Mouse (Mus musculus): ENCODE measurements around the gene Eppin.
"Not testable (repeated sequence)": the region's sequence is repeated elsewhere in the genome, so short reads cannot be mapped to it uniquely, and the experiment has no call there.

Eppin gene

DNA sequence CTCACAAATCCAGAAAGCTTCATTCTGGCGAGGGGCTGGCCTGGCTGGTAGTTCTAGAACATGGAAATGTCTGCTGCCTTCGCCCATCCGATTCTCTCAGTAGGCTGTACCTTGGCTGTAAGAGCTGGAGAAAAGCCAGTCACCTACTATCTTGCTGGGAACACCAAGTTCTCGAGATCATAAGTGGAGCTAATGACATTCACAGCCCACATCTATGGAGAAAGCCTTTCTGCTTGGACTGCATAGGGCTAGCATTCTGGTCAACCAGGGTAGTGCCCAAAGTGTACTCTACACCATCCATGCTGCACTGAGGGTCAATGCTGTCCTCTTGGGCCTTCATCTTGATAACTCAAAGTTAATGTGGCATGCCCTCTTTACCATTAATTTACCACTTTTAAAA is at the start of gene Eppin:
Gene Eppin (minus strand): TSS at position 101 of the 400 bp plus-strand sequence.
- DNase-seq (ENCODE audit: low spot score in 2 of 2): no peak

DNA sequence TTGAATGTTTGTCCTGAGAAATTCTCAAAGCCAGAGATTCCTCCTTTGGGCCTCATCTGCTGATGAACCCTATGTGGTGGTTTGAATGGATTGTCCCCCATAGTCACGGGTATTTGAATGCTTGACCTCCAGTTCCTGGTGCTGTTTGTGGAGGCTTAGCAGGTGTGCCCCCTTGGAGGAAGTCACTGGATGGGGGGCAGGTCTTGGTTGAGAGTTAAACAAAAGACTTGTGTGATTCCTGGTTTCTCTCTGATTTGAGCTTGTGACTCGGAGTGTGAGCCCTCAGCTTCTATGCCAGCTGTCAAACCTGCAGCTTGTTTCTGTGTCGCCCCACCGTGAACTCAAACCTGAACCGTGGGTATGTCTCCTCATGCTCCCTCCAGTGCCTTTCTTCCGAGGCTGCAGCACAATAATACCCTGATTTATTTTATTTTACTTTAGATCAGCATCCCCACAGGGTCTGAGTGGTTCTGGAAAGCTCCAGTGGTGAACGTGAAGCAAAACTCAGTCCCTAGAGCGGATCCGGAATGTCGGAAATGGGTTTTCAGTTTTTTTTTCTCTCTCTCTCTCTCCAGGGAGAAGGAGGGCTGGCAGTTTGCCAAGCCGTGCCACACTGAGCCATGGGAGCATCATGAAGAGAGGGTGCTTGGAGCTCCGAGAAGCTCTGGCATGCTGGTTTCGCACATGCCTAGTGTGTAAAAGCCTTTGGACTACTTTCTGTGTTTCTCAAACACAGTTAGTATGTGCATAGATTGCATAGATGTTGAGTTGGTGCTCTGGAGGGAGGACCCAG is 48.7 kb upstream of the Eppin start:
- no peak for DNase-seq (ENCODE audit: low spot score in 2 of 2)

DNA sequence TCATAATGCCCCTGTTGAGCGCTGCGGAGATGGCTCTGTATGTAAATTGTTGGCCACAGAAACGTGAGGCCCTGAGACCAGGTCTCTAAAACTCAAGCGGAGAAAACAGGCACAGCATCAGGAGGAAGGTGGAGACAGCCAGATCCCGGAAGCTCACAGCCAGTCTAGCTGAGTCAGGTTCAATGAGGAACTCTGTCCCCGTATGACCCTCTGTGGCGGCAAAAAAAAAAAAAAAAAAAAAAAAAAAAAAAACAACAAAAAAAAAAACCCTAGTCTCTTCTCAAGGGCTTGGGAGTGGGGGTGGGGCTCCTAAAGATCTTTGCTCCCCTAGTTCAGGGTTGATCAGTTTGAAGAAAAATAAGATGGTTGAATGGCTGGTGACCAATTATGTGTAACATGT is 47.7 kb upstream of the Eppin start:
- no peak for DNase-seq (ENCODE audit: low spot score in 2 of 2)

DNA sequence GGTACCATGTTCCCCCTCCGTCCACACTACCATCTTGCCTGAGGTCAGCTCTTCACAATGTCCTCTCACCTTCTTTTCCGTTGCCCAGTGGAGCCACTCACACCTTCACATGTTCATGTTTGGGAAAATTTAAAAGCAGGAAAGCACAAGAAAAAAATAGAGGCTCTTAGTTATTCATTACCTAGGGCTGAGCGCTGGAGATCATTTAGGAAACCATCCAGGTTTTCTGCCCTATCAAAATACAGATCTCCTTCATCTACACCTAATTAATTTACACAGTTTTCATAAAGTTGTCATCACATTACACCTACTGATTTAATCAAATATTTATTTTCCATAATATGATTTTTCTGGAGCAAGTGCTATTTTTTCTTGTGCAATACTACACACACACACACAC is 45.3 kb upstream of the Eppin start, which contains the start of gene Wfdc16:
Gene Wfdc16 (minus strand): TSS at position 101 of the 400 bp plus-strand sequence.
- DNase-seq (ENCODE audit: low spot score in 2 of 2): no peak

DNA sequence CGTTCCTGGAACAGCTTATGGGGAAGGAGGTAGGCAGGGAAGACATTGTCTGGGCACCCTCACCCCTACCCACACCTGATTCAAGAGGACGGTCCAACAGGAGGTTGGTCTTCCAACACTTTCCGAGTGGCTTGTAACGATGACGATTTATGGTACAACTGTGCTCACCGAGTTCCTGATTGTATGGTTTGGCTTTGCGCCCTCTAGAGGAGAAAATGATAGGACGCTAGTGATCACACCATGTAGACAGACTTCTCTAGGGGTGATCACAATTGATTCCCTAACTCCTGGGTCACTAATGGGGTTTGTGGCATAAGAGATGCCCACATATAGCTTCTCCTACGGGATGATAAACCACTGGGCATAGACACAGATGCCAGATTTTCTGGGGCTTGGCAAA is 41.9 kb upstream of the Eppin start:
- DNase-seq (ENCODE audit: low spot score in 2 of 2): no peak

DNA sequence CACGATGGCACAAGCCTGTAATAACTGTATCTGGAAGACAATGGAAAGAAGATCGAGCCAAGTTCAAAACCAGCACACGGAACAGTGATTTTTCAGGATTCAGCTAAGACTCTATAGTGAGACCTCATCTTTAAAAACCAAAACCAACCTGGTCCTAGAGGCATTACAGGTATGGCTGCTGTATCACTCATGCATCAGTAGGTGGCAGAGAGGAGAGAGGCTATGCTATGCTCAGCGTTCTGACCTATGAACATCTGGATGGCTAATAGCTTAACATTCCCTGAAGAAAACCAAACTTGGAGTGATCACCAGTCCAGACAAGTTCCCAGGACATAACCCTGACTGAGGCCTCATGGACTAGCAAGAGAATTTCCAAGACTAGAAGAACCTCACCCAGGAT is 28.4 kb upstream of the Eppin start:
- no peak for DNase-seq (ENCODE audit: low spot score in 2 of 2)

DNA sequence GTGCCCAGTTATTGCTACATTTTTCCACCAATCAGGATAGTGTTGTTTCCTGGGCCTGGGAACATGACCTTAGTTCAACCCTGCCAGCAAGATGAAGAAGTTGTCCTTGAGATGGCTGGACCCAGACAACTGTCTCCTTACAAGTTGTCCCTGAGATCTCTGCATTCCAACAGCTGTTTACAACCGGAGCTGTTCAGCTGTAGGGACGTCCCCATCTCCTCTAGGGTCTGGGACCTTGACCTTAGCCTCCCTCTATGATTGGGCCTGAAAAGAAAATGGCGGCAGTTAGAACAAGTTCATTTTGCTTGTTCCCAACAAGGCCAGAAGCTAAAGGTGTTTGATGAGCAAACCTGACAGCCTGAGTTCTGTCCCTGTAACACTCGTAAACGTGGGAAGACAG is 25.7 kb upstream of the Eppin start:
- DNase-seq (ENCODE audit: low spot score in 2 of 2): no peak

DNA sequence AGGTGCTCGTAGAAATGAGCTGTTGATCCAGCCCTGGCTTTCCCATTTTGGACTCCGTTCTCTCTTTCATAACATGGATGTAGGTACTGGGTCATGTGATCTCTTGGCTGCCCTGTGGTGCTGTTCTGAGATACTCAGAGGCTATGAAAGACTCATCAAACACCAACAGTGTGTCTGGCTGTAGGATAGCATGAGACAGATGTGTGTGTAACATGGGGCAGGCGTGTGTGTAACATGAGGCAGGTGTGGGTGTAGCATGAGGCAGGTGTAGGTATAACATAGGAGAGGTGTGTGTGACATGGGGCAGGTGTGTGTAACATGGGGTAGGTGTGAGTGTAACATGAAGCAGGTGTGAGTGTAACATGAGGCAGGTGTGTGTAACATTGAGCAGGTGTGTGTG is 22.0 kb upstream of the Eppin start:
- no peak for DNase-seq (ENCODE audit: low spot score in 2 of 2)

DNA sequence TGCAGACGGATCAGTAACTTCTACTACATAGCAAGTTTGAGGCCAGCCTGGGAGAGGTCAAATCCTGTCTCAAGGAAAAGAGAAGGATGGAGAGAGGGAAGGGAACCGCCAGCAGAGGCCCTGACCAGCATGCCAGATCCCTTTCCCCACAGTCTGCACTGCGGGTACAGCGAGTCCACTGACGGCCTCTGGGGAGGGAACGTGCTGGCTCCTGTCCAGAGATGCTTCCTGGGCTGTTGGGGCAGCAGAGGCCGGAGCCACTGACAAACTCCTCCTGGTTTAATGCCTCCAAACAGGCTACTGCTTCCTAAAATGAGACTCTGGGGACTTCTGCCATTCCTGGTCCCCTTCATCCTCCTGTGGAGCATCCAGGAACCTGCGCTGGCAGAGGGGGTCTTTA is 20.1 kb upstream of the Eppin start, which contains the start of the genes Wfdc6b and Wfdc8:
Gene Wfdc6b (plus strand): TSS at position 52 of the 400 bp plus-strand sequence.
Gene Wfdc8 (minus strand): TSS at position 156 of the 400 bp plus-strand sequence.
- DNase-seq (ENCODE audit: low spot score in 2 of 2): not testable (repeated sequence)

DNA sequence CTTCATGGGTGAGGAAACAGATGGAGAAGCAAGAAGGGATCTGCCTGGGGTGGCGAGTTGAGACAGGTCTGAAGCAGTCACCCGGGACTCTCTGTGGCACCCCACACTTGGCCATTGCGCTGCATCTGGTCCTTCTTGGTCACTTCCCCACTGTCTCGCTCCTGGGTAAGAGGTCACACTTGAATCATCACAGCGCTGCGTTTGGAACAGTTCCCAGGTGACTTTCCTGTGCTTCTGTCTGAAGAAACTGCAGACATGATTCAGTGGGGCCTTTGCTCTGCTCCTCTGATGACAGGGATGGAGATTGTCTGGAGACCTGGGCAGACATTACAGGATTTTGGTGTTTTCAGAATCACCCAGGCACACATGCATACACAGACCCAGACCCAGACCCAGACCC is 15.4 kb upstream of the Eppin start:
- DNase-seq (ENCODE audit: low spot score in 2 of 2): no peak

DNA sequence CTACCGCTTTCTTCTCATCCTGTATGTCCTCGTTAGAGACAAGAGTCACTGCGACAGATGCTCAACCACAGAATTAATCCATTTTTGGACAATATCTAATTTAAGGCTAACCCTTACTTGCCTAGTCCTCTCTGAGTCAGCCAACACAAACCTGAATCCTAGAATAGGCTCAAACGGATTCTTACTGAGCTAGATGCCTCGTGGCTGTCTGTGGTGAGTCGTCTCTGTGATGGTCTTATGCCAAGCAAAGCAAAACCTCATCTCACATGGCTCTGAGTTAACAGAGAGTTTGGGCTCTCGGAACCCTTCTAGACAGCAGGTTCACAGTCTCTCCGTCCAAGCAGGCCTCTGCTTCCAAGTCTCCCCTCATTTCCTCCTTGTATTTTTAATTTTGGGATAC is 11.0 kb upstream of the Eppin start:
- no peak for DNase-seq (ENCODE audit: low spot score in 2 of 2)

DNA sequence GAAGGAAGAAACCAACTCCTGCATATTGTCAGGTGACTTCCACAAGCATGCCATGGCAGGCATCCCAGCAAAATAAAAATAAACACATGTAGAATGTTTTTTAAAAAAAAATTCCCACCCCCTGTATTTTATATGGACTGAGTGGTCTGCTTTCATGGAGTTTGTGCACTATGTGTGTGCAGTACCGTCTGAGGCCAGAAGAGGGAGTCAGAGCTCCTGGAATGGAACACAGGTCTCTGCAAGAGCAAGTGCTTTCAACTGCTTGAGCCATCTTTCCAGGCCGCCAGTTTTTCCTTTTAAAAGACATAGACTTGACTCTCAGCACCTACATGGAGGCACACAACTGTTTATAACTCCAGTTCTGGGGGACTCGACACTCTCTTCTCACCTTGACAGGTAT is 10.1 kb upstream of the Eppin start:
- no peak for DNase-seq (ENCODE audit: low spot score in 2 of 2)

DNA sequence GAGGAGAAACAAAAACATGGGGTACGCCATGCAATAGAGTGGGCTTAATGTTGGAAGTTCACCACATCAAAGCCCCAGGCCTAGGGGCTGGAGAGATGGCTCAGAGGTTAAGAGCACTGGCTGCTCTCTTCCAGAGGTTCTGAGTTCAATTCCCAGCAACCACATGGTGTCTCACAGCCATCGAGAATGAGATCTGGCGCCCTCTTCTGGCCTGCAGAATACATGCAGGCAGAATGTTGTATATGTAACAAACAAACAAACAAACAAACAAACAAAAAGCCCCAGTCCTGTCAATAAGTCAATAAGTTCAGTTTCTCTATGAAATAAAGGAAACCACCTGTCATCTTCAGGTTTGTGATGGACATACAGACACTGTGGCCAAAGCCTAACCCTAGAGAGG is 6.8 kb upstream of the Eppin start:
- no peak for DNase-seq (ENCODE audit: low spot score in 2 of 2)

DNA sequence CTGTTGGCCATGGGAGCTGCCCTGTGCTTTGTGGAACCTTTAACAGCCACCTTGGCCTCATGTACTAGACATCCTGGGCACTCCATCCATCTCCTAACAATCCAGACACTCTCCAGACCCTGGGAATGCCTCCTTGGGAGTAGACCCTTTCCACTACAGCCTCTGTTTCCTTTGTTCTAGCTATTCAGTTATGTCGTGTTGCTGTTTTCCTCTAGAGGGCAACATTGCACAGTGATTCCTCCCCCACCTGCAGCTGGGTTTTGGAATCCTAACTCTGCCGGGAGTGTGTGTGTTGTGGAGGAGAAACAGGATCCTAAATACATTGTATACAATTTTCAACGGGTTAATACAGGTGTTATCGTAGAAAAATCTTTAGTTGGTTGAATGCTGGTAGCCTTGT is 1.4 kb downstream of the Eppin start:
- DNase-seq (ENCODE audit: low spot score in 2 of 2): peak in 1 of 2 experiments; percentile 7

DNA sequence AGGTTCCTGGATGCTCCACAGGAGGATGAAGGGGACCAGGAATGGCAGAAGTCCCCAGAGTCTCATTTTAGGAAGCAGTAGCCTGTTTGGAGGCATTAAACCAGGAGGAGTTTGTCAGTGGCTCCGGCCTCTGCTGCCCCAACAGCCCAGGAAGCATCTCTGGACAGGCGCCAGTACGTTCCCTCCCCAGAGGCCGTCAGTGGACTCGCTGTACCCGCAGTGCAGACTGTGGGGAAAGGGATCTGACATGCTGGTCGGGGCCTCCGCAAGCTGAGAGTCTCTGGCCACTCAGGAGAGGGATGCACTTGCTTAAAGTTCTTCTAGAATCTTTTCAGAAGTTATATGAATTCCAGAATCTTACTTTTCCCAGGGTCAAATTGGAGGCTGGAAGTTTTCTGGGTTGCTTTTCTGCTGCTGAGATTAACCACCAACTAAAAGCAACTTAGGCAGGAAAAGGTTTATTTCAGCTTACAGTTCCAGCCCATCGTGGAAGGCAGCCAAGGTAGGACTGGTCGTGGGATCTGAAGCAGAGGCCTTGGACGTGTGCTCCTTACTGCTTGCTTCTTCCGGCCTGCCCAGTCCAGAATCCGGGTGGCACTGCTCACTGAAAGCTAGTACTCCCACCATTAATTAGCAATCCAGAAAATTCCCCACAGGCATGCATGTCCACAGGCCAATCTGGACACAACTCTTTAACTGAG is 8.2 kb downstream of the Eppin start, which contains the start of gene Wfdc6a:
Gene Wfdc6a (minus strand): TSS at position 423 of the 701 bp plus-strand sequence.
- not testable (repeated sequence) for DNase-seq (ENCODE audit: low spot score in 2 of 2)

DNA sequence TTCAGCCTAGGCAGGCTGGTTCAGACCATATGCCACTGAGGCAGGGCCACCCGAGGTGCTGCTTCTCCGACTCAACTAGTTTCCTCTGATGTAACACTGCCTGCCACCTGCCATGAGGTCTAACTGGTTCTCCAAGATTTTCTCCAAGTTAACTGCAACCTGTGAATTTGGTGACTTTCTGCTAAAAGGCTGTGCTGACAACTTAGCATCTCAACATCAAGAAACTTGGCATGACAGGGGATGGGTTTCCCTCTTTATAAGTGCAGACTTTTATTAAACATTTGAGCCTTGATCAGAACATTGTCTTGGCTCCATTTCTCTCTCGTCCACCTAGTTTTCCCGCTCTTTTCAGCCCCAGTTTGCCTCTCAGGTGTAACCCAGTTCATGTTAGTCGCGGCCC is 20.0 kb downstream of the Eppin start, which contains the start of gene Spint3:
Gene Spint3 (minus strand): TSS at position 101 of the 400 bp plus-strand sequence.
- DNase-seq (ENCODE audit: low spot score in 2 of 2): not testable (repeated sequence)

DNA sequence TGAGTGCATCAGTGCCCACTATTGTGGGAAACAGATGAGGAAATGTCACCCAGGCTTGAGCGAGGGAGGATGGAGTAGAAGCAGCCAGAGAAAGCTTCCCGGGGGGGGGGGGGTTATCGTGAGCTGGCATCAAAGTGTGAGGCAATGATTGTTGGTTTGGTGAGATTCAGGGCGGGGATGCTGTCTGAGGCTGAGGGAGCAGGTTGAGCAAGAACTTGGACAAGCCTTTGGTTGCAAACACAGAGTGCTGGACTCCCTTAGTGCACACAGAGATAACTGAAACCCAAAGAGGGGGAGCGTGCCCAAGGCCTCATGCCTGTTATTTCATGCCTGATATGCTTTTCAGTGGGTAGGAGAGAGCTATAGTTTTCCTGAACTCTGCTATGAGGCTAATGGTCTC is 25.9 kb downstream of the Eppin start:
- DNase-seq (ENCODE audit: low spot score in 2 of 2): no peak

DNA sequence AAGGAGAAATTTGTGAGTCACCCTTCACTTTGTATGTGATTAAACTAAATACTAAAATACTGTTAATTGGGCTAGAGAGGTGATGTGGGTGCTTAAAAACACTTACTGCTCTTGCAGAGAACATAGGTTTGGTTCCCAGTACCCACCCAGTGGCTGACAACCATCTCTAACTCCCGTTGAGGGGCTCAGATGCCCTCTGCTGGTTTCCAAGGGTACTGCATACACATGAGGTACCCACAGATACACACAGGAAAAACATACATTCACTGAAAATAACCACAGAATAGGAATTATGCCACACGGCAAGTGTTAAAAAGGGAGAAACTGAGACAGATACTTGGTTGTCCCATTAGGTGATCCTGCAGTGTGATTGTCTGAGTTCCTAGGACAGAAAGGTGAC is 26.4 kb downstream of the Eppin start:
- DNase-seq (ENCODE audit: low spot score in 2 of 2): no peak

DNA sequence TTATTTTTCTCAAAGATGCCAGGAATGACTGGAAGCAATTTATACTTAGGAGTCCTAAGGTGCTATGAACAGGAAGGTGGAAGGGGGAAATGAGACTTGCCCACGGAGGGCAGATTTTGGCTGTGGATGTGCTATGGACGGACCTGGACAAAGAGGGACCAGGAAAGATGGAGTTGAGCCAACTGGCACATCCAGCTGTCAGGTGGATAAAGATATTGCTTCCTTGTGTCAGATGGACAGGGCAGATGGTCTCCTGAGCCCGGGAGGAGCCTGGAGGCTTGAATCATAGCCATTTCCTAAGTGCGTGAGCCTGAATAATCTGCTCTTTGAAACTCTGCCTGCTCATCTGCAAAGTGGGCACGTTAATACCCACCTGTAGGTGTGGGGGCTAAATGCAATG is 29.0 kb downstream of the Eppin start:
- DNase-seq (ENCODE audit: low spot score in 2 of 2): no peak

DNA sequence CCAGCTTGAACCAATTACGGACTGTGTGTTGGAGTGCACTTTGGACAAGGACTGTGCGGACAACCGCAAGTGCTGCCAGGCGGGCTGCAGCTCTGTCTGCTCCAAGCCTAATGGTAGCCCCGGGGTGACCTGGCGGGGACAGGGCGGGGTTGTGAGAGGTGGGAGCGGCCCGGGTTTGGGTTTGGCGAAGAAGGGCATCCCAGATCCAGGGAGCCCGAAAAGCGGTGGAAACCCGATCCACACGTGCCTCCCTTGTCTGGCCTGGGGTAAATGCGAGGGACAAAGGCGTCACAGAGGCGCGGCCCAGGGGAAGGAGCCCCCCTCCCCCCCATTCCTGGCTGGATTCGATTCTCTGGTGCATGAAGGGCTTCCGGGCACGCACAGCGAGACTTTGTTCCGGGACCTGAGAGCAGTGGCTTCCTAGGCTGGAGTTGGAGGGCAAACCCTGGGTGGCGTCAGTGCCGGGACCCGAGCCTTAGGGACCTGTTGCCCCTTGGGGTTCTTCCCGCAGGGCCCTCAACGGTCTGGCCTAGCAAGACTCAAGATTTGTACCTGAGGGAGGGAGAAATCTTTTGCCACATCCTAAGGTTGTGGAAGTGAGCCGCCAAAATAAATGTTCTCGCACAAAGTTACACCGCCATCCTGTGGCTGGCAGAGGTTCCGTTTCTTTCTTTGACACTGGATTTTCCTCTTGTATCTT is 29.9 kb downstream of the Eppin start:
- peak; percentile 21 to 22 for DNase-seq (ENCODE audit: low spot score in 2 of 2)

DNA sequence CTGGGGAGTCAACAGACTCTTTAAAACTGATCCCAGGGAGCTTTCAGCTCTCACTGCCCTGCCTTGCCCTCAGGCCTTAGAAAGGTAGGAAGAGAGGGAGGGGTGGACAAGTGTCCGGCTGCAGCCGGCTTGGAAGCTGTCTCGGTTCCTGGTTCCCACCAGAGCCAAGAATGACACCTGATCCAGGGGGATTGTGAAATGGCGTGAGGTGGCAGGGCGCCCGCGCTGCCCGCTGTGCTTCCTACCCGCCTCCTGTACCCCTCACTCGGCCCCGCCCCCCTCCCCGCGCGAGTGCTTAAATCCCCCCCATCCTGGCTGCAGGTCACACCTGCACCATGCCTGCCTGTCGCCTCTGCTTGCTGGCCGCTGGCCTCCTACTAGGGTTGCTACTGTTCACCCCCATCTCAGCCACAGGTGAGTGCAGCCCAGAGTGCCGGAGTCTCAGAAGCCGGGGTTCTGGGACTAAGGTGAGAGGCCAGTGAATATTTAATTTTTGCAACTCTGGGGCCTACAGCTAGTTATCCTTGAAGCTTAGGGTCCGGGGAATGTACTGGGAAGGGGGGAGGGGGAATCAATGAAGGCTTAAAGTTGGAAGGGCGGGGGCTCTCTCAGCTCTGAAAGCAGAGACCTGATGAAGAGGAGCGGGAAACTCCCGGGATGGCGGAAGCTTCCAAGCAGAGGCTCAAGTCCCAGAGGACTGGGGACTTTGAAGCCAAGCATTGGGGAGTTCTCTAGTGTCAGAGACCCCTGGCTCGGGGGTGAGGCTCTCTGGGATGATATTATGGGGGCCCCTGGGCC is 30.8 kb downstream of the Eppin start, which contains the start of gene Wfdc2:
Gene Wfdc2 (plus strand): TSS at position 23 of the 798 bp plus-strand sequence.
- no peak for DNase-seq (ENCODE audit: low spot score in 2 of 2)
